Mouse (Mus musculus): ENCODE measurements around the gene Tinf2.

- TF ChIP-seq POLR2A (IDR thresholded peaks at IDR 0.05; ENCODE audit: borderline replicate concordance, control insufficient read depth, low read depth, low read length) (no peak), CTCF (IDR thresholded peaks at IDR 0.05; ENCODE audit: control insufficient read depth, insufficient read depth, low read length) (no peak)
Observed at GRCm38 (mm10) chr14:55714893-55715292, 33.3 kb upstream of the Tinf2 start.

All from bone marrow, adult 2 months (tissue).